Mouse (Mus musculus): ENCODE data around the gene Hrasls.

Gene Hrasls

DNA sequence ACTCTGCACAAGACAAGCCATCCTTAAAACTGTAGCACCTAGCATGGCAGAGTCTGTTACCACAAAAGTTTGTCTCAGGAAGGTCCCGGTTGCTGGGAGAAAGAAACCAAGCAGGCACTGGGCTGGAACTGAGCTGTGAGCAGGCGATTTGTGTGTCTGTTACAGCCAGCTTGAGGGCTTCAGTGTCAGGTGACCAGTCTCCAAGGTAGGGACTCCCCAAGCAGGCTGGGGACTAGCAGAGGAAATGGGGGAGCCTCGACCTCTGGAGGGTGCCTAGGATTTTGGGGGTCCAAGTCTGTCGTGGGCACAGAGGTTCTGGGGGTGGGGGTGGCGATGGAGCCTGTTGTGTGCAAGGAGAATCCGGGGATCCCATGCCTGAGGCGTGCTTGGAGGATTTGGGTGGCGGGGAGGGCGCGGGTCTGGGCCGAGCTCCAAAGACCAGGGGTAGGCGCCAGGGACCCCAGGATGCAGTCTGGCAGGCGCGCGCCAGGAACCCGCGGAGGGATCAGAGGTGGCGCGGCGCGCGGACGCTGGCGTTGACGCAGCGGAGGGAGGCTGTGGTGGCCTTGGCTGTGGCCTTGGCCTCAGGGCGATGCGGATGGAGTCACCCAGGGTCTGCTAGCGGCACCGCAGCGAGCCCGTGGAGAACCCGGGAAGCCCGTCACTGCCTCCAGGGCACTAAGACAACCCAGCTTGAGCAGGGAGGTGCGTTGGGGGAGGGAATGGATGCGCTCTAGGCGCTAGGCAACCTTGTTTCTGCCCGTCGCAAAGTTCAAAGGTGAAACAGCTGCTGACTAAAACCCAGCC, at the start of gene Hrasls:
Hrasls (plus strand) TSS at position 91 of the 807 bp plus-strand sequence.
- peak; percentile 45 for DNase-seq

DNA sequence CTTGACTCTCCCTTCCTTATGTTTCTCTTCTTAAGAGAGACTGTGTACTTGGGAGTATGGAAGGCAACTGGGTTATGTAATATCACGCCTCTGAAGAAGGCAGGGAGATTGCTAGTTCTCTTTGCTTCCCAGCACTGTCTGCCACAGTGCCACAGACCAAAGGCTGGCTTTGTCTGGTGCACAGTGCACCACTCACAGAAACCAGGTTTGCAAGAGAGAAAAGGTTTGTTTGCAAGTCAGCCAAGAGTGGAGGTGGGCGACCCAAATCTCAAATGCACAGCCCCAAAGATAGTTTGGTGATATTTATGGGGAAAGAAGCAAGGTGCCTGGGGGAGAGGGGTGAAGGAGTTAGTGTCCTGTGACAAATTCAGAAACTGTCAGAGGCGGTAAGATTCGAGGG, 47.2 kb upstream of the Hrasls start:
- no peak for DNase-seq

GRCm38 (mm10) chr16:29167051-29167450, 42.4 kb upstream of the Hrasls start:
- no peak for DNase-seq

DNA sequence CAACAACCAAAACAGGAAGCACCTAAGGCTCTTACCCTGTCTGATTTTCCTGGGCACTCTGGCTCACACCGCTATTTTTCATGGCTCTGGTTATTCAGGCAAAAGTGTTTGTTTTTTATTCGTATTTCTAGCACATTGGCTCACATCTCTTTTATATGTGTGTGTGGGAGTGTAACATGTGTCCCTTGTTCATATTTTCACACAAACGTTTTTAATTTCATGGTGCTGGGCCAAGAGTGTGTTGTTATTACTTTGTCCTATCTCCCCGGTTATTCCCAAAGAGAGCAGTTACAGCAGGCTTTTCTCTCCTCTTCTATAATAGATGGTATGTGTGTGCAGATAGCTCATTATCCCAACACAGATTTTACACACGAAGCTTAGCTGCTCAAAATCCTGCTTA, 37.8 kb upstream of the Hrasls start:
- no peak for DNase-seq

- DNase-seq = no peak
Measured at GRCm38 (mm10) chr16:29173201-29173600, 36.3 kb upstream of the Hrasls start.

- no peak for DNase-seq
Measured at GRCm38 (mm10) chr16:29174831-29175350, 34.6 kb upstream of the Hrasls start.

DNA sequence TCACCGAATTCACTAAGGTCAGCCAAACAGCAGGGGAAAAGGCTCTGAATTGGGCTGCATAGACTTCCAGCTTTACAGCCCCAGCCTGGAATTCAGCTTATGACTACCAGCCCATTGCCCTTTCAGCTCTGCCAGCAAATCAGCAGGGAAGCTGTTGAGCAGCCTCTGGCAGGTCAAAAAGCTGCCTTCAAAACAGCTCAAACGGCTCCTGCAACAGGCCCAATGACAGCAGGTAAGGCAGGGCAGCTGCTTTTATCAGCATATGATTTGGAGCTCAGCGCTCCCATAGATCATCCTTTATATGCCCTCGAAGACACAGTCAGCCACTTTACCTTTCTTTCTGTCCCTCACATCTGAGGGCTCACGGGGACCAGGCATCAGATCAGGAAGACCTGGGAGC, 16.6 kb upstream of the Hrasls start:
- DNase-seq = no peak

- DNase-seq = no peak
Measured at GRCm38 (mm10) chr16:29193981-29194380, 15.5 kb upstream of the Hrasls start.

DNA sequence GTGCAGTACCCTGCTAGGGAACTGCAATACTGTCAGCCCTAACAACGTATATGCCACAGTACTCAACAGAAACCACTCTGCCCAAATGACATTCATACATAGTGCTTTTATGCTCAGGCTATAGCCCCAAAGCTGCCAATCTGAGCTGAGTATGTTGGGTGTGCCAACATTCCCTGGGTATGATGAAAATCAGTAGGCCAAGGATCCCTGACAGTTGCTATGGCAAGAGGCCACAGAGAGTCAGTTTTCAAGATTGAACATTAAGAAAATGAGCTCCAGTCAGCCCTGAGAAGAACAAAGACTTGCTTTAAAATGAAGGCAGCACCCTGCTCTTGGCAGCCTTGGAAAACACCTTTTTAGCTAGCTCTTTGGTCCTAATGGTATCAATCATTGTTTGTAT, 14.3 kb upstream of the Hrasls start:
- no peak for DNase-seq

DNA sequence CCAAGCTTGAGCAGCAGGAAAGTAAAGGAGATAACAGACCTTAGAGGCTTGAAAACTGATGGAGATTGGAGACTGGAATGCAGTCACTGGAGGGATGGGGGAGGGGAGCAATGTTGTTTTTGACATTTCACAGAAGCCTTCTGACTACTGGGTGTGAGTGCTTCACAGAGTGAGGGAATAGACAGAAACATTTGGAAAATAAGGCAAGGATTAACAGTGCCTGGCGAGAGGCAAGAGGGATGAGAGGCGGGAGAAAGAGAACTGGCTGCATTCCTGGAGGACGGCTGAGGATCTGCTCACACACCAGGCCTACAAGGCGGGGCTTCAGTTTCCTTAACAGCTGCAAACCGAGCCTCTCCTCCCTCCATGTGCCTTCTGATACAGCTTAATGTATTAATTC, 11.0 kb upstream of the Hrasls start:
- peak; percentile 19 for DNase-seq

GRCm38 (mm10) chr16:29201146-29201545, 8.3 kb upstream of the Hrasls start:
- DNase-seq = no peak

GRCm38 (mm10) chr16:29204875-29205274, 4.6 kb upstream of the Hrasls start:
- DNase-seq = peak; percentile 25

- no peak for DNase-seq
Measured at GRCm38 (mm10) chr16:29205581-29205980, 3.9 kb upstream of the Hrasls start.

DNA sequence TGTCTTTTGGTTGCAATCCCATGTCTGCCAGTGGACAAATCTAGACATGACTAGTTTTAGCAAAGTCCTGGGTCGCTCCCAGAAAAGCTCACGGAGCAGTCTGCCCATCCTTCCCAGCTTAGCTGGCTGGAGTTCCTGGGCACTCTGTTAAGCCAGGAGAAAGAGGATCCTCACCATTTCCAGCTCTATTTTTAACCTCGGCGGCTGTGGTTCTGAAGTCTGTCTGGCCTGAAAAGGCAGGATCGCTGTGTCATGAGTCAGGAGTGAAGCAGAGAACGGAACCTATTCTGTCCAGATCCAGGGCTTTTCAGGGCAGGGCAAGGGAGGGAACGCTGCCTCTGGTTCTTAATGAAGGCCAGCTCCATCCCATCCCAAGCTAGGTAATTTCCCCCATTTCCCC, 654 bp upstream of the Hrasls start:
- DNase-seq = no peak

DNA sequence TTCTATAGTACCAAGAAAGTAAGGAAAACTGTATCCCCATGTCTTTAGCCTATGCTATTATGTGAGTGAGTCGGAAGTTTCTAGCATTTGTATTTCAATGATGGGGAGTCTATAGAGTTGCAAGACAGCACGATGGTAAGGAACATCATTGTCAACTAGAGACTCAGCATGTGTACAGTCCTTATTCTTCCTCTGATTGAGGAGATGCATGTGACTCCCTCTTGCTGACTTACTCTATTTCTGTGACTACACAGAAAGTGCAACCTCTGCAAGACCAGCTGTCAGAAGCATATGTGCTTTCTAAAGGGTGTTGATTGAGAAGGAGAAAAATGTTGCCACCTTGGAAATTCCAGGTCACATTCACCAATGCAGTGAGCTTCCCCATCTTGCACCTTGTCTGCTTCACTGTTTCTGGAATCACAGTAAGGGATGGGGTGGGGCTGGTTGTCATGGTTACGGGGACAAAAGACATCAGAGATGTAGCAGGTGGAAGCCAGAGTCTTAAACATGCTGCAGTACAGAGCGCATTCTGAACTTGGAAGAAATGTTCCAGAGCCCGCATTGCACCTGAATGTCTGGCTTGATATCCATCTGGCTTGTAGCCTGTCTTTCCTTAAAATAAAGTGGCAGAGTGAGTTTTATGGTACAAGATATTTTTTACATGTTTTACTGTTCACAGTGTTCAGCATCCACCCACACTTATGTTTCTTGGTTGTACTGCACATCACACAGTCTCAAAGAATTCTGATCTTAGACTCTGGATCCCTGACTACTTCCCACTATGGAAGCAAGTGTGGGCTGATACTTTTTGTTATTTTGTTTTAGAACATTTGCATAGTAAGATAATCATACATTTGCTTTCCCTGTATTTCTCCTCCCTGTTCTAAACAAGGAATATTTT, 7.2 kb downstream of the Hrasls start:
- DNase-seq = peak; percentile 50

DNA sequence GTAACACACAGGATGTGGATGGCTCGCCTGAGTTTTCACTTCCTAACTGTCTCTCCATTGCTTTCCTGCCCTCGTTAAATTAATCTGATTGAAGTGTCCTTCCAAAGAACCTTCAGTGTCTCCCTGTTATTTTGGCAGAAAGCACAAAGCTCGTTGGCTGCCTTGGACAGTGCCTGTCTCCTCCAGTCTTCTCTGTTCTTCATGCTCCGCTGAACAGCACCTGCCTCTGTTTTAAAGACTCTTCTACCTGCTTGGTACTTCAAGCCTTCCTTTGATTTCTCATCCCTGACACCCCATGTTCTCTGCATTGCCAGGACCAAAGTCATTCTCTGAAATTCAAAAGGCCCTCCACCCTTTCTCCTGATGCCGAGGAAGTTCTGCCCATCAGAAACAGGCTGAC, 26.5 kb downstream of the Hrasls start:
- DNase-seq = no peak

GRCm38 (mm10) chr16:29254325-29254724, 44.8 kb downstream of the Hrasls start:
- DNase-seq = no peak
